Mouse (Mus musculus): ENCODE measurements at regions not wholly inside any gene's neighbourhood (a gene's known extent, or its start where the extent isn't known, plus 50 kb on each side); places are given as distances from the start of the nearest gene placed in this dataset.
A peak's percentile ranks its signal among the peaks of the same experiment; 100 is the strongest.

DNA sequence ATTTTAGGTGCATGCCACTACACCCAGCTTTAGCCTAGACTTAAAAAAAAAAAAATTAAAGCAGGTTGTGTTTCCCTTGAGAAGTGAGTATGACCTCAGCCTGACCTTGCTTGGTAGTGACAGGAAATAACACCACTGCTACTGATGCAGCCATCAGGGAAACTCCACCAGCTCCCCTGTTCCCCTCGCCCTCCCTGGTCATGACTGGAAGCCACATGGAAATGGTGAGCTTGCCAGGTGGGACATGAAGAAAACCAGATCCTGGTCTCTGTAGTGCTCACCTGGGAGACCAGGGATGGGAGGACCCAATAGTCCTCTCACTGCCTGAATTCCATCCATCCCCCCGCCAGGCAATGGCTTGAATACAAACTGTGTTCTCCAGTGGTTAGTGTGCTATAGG, 268.1 kb downstream of the Dkk2 start:
- Histone ChIP-seq H3K27me3 (replicated peaks; ENCODE audit: control insufficient read depth, insufficient read depth, low read length) (no peaks in the 10 kb centered on the region), H3K9ac (ENCODE audit: low read depth, low read length) (no peak overlapping the region), H3K4me3 (ENCODE audit: low read length) (no peak overlapping the region), H3K4me2 (ENCODE audit: low read depth, low read length) (no peak overlapping the region), H3K27ac (ENCODE audit: low read length) (no peak overlapping the region), H3K9me3 (ENCODE audit: control insufficient read depth, low read length) (no peaks in the 10 kb centered on the region), H3K4me1 (ENCODE audit: control insufficient read depth, insufficient read depth, low read length) (no peaks in the 10 kb centered on the region), H3K36me3 (ENCODE audit: control insufficient read depth, insufficient read depth, low read length) (no peaks in the 10 kb centered on the region)
- 87% methylated on average over 2 of the region's 2 CpGs for WGBS
- ATAC-seq: no peak

DNA sequence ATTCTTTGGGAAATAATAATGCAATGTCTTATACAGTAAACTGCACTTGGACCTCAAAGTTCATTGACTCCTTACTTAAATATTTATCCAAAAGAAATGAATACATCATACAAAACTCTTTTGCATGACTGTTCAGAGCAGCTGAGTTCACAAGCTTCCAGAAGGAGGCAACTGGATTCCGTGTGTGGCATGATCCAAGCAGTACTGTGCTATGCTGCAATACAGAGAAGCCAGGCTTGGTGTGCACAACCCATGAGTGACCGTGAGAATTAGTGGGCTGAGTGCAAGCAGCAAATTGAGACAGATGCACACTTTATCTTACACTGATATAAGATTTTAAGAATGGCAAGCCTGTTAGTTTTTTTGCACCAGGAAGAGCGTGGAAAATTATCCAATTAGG, 270.0 kb upstream of the Gimd1 start:
- Histone ChIP-seq H3K4me1 (ENCODE audit: control insufficient read depth, insufficient read depth, low read length) (no peaks in the 10 kb centered on the region), H3K27me3 (replicated peaks; ENCODE audit: control insufficient read depth, insufficient read depth, low read length) (no peaks in the 10 kb centered on the region), H3K27ac (ENCODE audit: low read length) (no peak overlapping the region; the same call in 1 of the 2 replicates), H3K4me2 (ENCODE audit: low read depth, low read length) (no peak overlapping the region), H3K4me3 (ENCODE audit: low read length) (no peak overlapping the region), H3K9ac (ENCODE audit: low read depth, low read length) (no peak overlapping the region), H3K9me3 (ENCODE audit: control insufficient read depth, low read length) (no peaks in the 10 kb centered on the region), H3K36me3 (ENCODE audit: control insufficient read depth, insufficient read depth, low read length) (no peaks in the 10 kb centered on the region)
- 59% methylated on average over 3 of the region's 3 CpGs for WGBS
- peak; percentile 79 for ATAC-seq

GRCm38 (mm10) chr3:132375579-132375978, 254.0 kb upstream of the Gimd1 start:
- H3K4me3 ChIP-seq (ENCODE audit: low read length): no peak overlapping the region
- 58% methylated on average over 4 of the region's 4 CpGs for WGBS

DNA sequence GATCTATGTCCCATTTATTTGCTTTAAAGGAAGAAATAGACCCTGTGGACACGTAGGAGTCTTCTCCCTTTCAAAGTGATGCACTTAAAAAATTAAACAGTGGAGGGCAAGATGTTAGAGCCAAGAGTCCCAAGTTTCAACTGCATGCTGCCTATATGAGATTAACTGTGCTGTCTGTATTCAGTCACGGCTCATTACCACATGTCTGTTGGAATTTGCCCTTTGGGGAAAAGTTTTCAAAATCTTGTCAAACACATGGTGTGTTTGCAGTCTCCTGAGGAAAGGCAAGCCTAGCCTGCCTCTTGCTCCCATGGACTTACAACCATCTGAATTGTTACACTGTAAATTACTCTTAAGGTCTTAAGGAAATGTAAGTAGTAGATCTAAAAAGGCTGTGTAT, 211.9 kb upstream of the Gimd1 start:
- H3K9ac ChIP-seq (ENCODE audit: low read depth, low read length): no peak overlapping the region
- H3K27me3 ChIP-seq (replicated peaks; ENCODE audit: control insufficient read depth, insufficient read depth, low read length): no peaks in the 10 kb centered on the region
- H3K27ac ChIP-seq (ENCODE audit: low read length): no peak overlapping the region
- no peak overlapping the region for H3K4me2 ChIP-seq (ENCODE audit: low read depth, low read length)
- H3K4me3 ChIP-seq (ENCODE audit: low read length): no peak overlapping the region
- no peaks in the 10 kb centered on the region for H3K36me3 ChIP-seq (ENCODE audit: control insufficient read depth, insufficient read depth, low read length)
- ATAC-seq: no peak
- no peaks in the 10 kb centered on the region for H3K4me1 ChIP-seq (ENCODE audit: control insufficient read depth, insufficient read depth, low read length)
- 55% methylated on average over 2 of the region's 2 CpGs for WGBS
- H3K9me3 ChIP-seq (ENCODE audit: control insufficient read depth, low read length): no peaks in the 10 kb centered on the region

More at GRCm38 (mm10) chr3:132375579-132375978, 254.0 kb upstream of the Gimd1 start:
- no peaks in the 10 kb centered on the region for H3K4me1 ChIP-seq (ENCODE audit: control insufficient read depth, insufficient read depth, low read length)
- ATAC-seq: no peak
- no peaks in the 10 kb centered on the region for H3K36me3 ChIP-seq (ENCODE audit: control insufficient read depth, insufficient read depth, low read length)
- no peaks in the 10 kb centered on the region for H3K9me3 ChIP-seq (ENCODE audit: control insufficient read depth, low read length)
- H3K4me2 ChIP-seq (ENCODE audit: low read depth, low read length): no peak overlapping the region
- no peak overlapping the region for H3K9ac ChIP-seq (ENCODE audit: low read depth, low read length)
- no peak overlapping the region for H3K27ac ChIP-seq (ENCODE audit: low read length)
- no peaks in the 10 kb centered on the region for H3K27me3 ChIP-seq (replicated peaks; ENCODE audit: control insufficient read depth, insufficient read depth, low read length)

GRCm38 (mm10) chr3:132425819-132426671, 203.6 kb upstream of the Gimd1 start:
- peak; percentile 46 for ATAC-seq
- H3K9ac ChIP-seq (ENCODE audit: low read depth, low read length): no peak overlapping the region
- H3K36me3 ChIP-seq (ENCODE audit: control insufficient read depth, insufficient read depth, low read length): no peaks in the 10 kb centered on the region
- no peaks in the 10 kb centered on the region for H3K9me3 ChIP-seq (ENCODE audit: control insufficient read depth, low read length)
- no peak overlapping the region for H3K27ac ChIP-seq (ENCODE audit: low read length)
- no peak overlapping the region for H3K4me3 ChIP-seq (ENCODE audit: low read length)
- H3K4me2 ChIP-seq (ENCODE audit: low read depth, low read length): no peak overlapping the region
- WGBS: 44% methylated on average over 11 of the region's 11 CpGs
- H3K4me1 ChIP-seq (ENCODE audit: control insufficient read depth, insufficient read depth, low read length): no peaks in the 10 kb centered on the region
- H3K27me3 ChIP-seq (replicated peaks; ENCODE audit: control insufficient read depth, insufficient read depth, low read length): no peaks in the 10 kb centered on the region

DNA sequence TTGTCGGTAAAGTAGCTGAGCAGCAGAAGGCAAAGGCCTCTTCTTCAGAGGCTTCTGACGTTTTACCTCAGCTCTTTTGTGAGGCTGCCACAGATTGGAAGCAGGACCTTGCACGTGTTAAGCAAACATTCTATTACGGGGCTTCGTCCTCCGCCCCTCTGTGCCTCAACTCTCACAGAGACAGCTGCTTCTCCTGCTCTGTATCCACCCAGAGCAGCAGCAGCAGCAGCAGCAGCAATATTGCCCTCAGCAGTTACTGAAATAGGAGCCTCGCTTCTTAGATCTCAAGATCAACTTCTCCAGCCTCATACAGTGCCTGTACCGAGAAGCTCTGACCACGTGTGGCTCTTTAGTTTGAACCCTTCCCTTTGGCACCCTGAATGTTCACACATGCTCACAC, 202.4 kb upstream of the Gimd1 start:
- H3K27ac ChIP-seq (ENCODE audit: low read length): no peak overlapping the region
- no peak overlapping the region for H3K4me2 ChIP-seq (ENCODE audit: low read depth, low read length)
- no peak overlapping the region for H3K4me3 ChIP-seq (ENCODE audit: low read length)
- no peaks in the 10 kb centered on the region for H3K9me3 ChIP-seq (ENCODE audit: control insufficient read depth, low read length)
- no peaks in the 10 kb centered on the region for H3K36me3 ChIP-seq (ENCODE audit: control insufficient read depth, insufficient read depth, low read length)
- no peak for ATAC-seq
- 43% methylated on average over 9 of the region's 9 CpGs for WGBS
- no peaks in the 10 kb centered on the region for H3K4me1 ChIP-seq (ENCODE audit: control insufficient read depth, insufficient read depth, low read length)
- H3K27me3 ChIP-seq (replicated peaks; ENCODE audit: control insufficient read depth, insufficient read depth, low read length): no peaks in the 10 kb centered on the region
- no peak overlapping the region for H3K9ac ChIP-seq (ENCODE audit: low read depth, low read length)

- peak; percentile 26; the same call in 1 of the 2 replicates for ATAC-seq
- H3K36me3 ChIP-seq (ENCODE audit: control insufficient read depth, insufficient read depth, low read length): no peaks in the 10 kb centered on the region
- no peaks in the 10 kb centered on the region for H3K27me3 ChIP-seq (replicated peaks; ENCODE audit: control insufficient read depth, insufficient read depth, low read length)
- WGBS: 48% methylated on average over 17 of the region's 17 CpGs
- H3K27ac ChIP-seq (ENCODE audit: low read length): no peak overlapping the region
- no peak overlapping the region for H3K9ac ChIP-seq (ENCODE audit: low read depth, low read length)
- no peak overlapping the region for H3K4me2 ChIP-seq (ENCODE audit: low read depth, low read length)
- no peaks in the 10 kb centered on the region for H3K9me3 ChIP-seq (ENCODE audit: control insufficient read depth, low read length)
- no peaks in the 10 kb centered on the region for H3K4me1 ChIP-seq (ENCODE audit: control insufficient read depth, insufficient read depth, low read length)
- no peak overlapping the region for H3K4me3 ChIP-seq (ENCODE audit: low read length)
Measured at GRCm38 (mm10) chr3:132428148-132428547, 201.5 kb upstream of the Gimd1 start.

DNA sequence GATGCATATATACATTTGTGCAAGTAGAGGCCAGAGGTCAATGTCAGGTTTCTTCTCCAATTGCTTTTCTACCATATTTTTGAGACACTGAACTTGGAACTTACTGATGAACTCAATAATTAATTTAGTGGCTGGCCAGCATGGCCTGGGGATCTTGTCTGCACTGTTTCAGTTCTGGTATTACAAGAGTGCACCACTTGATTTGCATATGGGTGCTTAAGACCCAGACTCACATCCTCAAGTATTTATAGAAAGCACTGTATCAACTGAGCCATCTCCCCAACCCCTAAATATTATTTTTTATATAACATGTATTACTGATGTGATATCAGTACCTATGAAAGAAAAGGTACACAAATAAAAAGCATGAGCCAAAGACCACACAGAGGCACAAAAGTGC, 197.8 kb upstream of the Gimd1 start:
- H3K36me3 ChIP-seq (ENCODE audit: control insufficient read depth, insufficient read depth, low read length): no peaks in the 10 kb centered on the region
- no peaks in the 10 kb centered on the region for H3K4me1 ChIP-seq (ENCODE audit: control insufficient read depth, insufficient read depth, low read length)
- H3K27ac ChIP-seq (ENCODE audit: low read length): no peak overlapping the region
- no peaks in the 10 kb centered on the region for H3K27me3 ChIP-seq (replicated peaks; ENCODE audit: control insufficient read depth, insufficient read depth, low read length)
- no peaks in the 10 kb centered on the region for H3K9me3 ChIP-seq (ENCODE audit: control insufficient read depth, low read length)
- ATAC-seq: no peak
- H3K4me3 ChIP-seq (ENCODE audit: low read length): no peak overlapping the region
- H3K4me2 ChIP-seq (ENCODE audit: low read depth, low read length): no peak overlapping the region
- H3K9ac ChIP-seq (ENCODE audit: low read depth, low read length): no peak overlapping the region

- no peaks in the 10 kb centered on the region for H3K36me3 ChIP-seq (ENCODE audit: control insufficient read depth, insufficient read depth, low read length)
- WGBS: 83% methylated on average over 6 of the region's 6 CpGs
- H3K27me3 ChIP-seq (replicated peaks; ENCODE audit: control insufficient read depth, insufficient read depth, low read length): no peaks in the 10 kb centered on the region
- no peak overlapping the region for H3K4me3 ChIP-seq (ENCODE audit: low read length)
- no peak overlapping the region for H3K27ac ChIP-seq (ENCODE audit: low read length)
- no peak for ATAC-seq
- no peaks in the 10 kb centered on the region for H3K9me3 ChIP-seq (ENCODE audit: control insufficient read depth, low read length)
- H3K9ac ChIP-seq (ENCODE audit: low read depth, low read length): no peak overlapping the region
- no peaks in the 10 kb centered on the region for H3K4me1 ChIP-seq (ENCODE audit: control insufficient read depth, insufficient read depth, low read length)
- H3K4me2 ChIP-seq (ENCODE audit: low read depth, low read length): no peak overlapping the region
Measured at GRCm38 (mm10) chr3:132441226-132441625, 188.4 kb upstream of the Gimd1 start.

- Histone ChIP-seq H3K9ac (ENCODE audit: low read depth, low read length) (no peak overlapping the region), H3K27ac (ENCODE audit: low read length) (no peak overlapping the region), H3K36me3 (ENCODE audit: control insufficient read depth, insufficient read depth, low read length) (no peaks in the 10 kb centered on the region), H3K4me2 (ENCODE audit: low read depth, low read length) (no peak overlapping the region), H3K9me3 (ENCODE audit: control insufficient read depth, low read length) (no peaks in the 10 kb centered on the region), H3K27me3 (replicated peaks; ENCODE audit: control insufficient read depth, insufficient read depth, low read length) (no peaks in the 10 kb centered on the region), H3K4me3 (ENCODE audit: low read length) (no peak overlapping the region), H3K4me1 (ENCODE audit: control insufficient read depth, insufficient read depth, low read length) (no peaks in the 10 kb centered on the region)
- no peak for ATAC-seq
- 27% methylated on average over 4 of the region's 4 CpGs for WGBS
Measured at GRCm38 (mm10) chr3:132453927-132454326, 175.7 kb upstream of the Gimd1 start.

Measured in intestine, embryonic 16.5 days (tissue).